Mouse (Mus musculus): ENCODE results near the gene Ap1ar.

Gene Ap1ar

DNA sequence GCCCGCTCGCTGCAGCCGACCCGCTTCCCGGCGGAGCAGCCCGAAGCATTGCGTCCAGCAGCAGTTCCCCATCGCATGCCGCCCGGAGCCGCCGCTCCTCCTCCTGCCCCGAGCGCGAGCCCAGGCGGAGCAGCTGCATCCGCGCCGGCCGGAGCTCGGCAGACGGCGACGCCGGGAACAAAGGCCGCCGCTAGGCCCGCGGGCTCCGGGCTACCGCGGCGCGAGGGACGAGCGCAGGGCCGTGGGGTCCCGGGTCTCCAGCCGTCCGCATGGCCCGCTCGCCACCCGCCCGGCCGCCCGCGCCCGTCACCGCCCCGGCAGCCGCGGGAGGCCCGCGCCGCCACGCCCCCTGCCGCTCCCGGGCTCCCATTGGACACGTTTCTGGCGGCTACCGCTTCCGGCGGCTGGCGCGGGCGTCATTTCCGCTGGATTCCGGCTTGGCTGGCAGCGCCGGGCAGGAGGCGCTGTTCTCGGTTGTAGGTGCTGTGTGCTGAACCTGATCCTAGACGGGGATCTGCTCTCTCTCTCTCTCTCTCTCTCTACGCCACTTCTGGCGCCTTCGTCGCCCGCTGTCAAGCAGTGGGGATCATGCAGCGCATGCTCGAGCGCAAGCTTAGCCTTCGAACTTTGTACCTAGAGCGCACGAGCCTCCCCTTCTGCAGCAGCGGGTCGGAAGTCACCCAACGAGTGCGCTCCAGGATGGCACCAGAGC is at the start of gene Ap1ar:
TSS of gene Ap1ar (minus strand) at position 370 of the 712 bp plus-strand sequence.
- DNase-seq (ENCODE audit: low spot score): peak; percentile 97

DNA sequence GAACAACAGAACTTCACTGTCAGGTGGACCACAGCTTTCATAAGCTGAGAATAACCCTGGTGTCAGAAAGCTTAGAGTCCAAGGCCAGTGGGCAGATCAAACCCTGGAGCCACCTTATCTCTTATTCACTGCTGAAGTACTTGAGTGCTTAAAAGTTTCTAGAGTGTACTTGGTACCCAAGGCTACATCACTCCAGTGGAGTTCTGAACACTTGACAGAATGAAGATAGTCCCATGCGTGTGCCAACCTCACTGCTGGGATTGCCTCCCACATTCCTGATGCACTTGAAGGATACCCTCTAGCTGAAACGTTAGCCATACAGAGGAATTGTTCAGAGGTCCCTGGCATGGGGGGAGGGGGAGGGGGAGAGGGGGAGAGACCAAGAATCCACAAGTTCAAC is 44.4 kb upstream of the Ap1ar start:
- no peak for DNase-seq (ENCODE audit: low spot score)

DNA sequence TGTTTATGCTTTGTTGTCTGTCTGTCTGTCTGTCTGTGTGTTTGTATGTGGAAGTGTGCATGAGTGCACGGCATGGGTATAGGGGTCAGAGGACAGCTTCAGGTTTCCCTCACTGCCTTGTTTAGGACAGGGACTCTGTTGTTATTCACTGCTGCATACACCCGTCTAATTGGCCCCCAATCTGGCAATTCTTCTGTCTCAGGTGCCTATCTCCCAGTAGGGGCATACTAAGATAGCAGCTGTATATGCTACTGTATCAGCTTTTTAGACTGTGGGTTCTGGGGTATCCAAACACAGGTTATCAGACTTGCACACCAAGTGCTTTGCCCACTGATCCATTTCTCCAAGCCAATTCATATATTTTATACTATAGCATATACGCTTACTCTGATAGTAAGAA is 42.6 kb upstream of the Ap1ar start:
- DNase-seq (ENCODE audit: low spot score): no peak

DNA sequence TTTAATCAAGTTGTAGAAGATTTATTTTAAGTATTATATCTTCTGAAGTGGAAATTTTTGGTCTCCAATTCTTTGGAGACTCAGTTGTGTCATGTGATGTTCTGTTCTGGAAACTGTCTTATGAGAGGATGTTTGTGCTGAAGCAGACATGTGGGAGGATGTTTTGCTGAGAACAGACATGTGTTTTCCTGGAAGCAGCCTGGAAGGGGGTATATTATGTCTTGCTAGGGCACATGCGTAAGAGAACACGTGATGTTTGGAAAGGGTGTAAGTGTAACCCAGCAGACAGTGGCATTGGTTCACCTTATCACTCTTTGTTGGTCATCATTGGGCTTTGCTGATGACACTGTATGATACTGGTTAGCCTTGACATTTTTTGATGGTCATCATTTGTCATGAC is 38.2 kb upstream of the Ap1ar start:
- no peak for DNase-seq (ENCODE audit: low spot score)

DNA sequence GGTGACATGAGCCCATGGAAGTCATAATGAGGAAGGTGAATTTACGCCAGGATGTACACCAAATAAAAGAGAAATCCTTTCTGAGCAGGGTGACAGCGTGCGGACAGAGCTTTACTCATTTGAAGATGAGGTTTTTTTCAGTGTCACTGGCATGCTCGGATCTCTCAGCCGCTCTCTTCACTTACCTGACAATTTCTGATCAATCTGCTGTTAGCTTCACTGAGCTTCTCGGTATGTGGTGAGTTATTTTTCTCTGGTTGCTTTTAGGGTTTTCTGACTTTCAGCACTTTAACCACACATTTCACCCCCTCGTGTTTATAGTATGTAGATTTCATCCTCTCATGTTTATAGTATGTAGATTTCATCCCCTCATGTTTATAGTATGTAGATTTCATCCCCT is 37.7 kb upstream of the Ap1ar start:
- no peak for DNase-seq (ENCODE audit: low spot score)

DNA sequence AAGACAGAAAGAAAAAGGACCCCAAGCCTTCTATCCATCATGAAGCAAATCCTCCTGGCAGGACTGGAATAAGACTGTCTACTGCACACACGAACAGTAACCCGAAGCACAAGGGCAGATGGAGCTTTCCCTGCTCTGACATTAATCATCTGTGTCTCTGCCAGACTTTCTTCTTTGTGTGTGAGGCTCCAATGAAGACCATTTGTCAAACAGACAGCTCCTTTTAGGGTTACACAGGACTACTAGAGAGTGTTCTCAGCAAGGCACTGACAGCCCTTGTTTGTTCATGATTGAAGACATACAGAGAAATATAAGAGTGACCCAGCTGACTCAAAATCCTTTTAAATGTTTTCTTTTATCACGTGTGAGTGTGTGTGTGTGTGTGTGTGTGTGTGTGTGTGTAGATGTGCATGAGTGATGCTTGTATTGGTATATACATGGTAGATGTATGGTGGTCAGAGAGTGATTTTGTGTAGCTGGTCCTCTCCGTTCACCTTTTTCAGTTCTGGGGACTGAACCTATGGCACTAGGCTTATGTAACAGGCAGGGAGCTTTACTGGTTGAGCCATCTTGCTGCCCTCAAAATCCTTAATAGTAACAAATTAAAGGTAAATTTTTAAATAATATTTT is 37.0 kb upstream of the Ap1ar start:
- DNase-seq (ENCODE audit: low spot score): no peak

DNA sequence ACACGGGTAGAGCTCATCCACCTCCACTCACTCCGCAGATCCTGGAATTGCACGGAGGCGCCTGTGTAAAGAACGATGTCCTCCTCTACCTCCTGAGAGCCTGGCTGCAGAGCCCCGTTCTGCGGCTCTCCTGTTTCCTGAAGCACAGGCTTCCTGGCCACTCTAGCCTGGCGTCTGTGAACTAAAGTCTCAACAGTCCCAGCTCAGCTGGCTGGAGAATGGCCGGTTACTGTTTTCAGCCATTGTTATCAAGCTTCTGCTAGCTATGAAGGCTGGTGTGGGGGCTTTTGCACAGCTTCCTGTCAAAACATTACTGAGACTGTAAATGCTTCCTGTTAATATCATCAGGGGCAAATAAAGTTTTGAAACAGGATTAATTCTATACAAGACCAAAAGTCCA is 34.3 kb upstream of the Ap1ar start:
- no peak for DNase-seq (ENCODE audit: low spot score)

DNA sequence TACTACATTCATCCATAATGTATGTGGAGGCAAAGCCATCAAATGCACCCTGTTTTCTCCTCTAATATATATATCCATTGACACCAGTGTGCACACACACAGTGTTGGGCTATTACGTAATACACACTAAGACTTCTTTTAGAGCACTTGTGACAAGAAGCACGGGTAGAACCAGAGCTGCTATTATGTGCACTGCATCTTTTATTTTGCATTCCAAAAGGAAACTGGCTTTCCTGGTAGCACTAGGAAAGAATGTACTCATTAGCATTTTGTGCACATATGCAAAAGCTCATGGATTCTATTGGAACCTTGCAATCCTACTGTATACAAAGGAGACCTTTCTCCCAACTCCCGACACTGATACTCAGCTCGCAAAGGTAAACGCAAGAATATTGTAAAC is 31.6 kb upstream of the Ap1ar start:
- DNase-seq (ENCODE audit: low spot score): no peak

DNA sequence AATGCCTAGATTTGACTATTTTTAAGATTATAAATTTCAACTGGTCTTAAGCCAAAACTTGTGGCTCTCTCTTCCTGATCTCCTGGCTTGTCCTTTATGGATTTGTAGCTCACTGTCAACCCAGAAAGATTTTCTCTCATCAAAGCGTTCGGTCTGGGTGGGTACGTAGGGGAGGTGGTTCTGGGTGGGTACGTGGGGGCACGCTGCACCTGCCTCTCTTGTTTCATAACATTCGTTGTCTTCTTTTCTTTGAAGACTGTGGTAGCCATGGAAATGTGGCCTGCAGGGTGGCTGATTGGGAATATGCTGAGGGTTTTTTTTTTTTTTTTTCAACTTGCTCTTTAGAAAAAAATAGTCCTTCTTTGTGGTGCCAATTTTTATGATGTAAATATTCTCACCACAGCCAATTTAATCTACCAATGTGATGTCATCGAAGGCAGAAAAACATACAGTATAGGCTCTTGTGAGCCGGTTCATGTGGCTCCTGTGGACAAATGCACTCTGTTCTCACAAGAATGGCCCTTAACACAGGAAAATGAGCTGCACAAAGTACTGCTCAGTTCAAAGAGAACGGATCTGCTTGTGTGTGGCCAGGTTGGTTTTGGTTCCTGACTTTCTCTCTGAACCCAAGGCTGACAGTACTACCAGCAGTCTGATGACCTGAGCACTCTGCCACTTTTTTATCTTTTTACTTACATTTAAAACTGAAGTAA is 30.9 kb upstream of the Ap1ar start:
- no peak for DNase-seq (ENCODE audit: low spot score)

DNA sequence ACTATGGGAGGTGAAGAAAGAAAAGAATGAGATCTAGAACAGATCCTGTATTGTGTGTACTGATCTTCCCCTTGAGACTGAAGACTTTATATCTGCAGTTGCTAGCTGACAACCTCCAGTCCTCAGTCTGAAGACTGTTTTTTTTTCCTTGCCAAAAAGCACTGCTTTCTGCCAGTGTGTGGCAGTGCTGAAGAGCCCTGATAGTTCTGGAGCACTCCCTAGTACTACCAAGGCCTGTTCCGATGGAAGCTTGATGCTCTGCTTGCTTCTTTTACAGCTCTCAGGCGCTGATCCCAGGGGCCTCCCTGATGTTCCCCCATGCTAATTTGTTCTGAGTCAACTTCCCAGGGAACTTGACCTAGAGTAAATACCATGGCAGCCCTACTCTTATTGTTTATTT is 26.9 kb upstream of the Ap1ar start:
- DNase-seq (ENCODE audit: low spot score): no peak

DNA sequence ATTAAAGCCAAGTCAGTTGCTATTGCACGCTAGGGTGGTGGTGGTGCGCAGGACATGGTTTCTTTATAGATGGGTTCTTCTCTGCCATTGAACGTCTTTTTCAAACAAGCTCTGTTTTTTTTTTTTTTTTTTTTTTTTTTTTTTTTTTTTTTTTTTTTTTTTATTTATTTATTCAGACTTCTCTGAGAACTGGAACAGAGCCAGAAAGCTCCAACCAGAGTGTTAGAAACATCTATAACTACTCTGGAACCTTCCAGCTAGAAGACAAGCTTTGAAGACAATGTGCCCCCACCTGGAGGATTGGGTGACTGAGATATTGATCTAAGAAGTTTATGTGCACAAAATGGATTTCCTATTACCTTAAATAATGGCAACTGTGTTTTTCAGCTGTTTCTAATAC is 26.2 kb upstream of the Ap1ar start:
- DNase-seq (ENCODE audit: low spot score): no peak

DNA sequence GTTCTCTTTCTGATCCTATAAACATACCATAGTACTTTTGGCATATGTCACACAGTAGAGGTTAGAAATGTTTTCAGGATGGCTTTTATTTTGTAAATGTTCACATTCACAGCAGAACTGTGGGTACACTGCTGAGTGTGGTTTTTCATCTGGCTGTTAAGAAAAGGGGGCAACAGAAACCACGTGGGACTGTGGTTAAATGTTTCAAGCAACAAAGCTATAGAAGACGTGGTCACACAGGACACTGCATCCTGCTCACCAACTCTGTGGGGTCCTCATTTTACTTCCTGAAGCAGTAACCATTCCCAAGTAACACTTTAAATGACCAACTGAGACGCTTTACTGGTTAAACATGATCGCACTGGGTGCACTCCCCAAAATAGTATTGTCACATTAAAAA is 25.2 kb upstream of the Ap1ar start:
- no peak for DNase-seq (ENCODE audit: low spot score)

DNA sequence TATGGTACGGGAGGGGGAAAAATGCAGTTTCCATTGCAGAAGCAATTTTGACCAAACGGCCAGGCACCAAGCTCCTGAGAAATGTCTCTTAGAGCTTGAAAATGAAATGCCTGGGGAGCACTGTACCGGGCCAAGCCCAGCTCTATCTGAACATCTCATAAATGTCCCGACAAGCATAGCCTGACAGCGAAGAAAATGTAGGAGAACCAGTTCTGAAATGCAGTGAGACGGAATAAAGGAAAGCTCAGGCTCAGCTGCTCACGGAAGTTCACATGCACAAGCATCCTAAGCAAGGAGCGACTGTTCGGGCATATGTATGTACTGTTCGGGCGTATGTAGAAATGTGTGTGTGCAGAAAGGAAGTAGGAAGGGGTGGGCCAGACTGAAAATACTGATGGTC is 24.0 kb upstream of the Ap1ar start:
- DNase-seq (ENCODE audit: low spot score): no peak

DNA sequence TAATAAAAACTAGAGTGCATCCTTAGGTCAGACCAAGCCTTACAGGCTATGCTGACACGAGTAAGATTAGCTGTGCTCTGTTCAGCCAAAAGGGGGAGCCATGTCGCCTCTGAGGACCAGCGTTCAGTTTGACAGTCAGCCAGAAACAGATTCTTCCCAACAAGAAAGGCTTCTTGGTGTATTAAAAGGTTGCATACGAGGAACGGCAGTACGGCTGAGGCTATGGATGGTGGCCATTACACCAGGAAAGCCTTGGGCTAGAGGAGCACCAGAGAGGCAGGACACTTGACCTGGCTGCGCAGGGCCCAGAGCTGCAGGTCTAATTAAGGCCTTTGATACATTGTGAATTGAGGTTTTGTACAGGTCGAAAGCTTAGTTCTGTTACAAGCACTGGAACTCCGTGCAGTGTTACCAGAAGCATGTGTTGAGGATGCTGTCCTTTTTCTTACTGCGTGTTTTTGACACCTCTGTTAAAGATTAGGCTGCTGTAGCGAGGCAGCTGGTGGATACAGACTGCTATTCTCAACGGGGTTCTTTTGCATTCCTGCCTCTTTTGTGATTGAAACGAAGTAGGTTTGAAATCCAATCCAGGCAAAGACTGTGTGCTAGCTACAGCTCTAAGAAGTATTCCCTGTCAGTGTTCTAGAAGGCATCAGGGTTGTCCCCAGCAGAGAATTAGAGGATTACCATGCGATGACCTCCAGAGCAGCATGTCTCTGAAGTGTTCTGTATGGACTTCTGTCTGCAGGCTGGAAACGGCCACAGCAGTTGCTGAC is 16.3 kb upstream of the Ap1ar start:
- peak; percentile 83 for DNase-seq (ENCODE audit: low spot score)

DNA sequence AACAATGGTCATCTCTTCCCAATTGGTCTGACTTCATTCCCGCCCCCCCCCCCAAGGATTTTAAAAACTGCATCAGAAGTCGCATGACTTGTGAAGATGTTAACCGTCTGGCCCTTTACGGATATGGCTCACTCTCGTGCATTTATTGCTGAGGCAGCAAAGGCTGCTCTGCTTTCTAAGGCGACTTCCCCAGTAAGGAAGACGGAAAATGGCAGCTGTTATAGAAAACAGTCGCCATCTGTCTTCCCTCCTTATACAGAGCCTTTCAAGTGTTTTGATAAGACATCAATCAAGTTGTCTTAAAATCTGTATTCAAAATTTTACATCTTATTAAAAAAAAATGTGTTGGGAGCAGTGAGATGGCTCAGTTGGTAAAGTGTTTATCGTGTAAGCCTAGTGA is 15.4 kb upstream of the Ap1ar start:
- no peak for DNase-seq (ENCODE audit: low spot score)

DNA sequence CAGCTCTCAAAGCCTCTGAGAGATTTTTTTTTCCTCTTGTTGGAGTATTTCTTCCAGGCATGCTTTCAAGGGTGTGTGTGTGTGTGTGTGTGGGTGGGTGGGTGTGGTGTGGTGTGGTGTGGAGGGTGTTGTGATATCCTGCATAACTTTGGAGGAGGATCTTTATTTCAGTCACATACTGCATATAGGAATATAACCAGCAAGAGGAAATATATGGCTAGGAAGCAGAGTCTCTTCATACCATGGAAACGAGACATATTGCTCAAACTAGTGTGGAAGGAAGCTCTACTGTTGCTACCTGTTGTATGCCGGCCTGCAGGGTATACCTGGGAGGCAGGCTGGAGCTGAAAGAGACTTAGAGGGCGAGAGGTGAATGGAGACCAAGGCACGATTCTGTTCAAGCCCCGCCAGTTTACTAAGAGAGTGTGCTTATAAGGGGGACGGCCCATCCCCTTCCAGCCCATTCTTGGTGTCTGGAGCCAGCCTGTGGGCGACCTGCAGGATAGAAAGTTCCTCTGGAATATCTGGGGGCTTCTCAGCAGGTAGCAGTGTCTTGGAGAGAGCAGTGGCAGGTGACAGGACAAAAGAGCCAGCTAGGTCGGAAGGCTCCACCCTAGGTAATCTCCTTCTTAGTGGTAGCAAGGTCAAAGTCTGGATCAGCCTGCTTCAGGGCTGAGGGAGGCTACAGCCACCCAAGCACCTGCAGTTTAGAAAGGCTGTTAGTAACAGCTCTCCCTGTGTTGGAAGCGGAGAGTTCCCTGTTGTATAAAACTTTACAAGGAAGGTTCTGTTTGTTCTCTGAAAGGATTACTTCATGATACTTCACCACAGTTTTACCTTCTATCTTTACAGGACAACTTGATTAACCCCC is 13.7 kb upstream of the Ap1ar start:
- DNase-seq (ENCODE audit: low spot score): no peak

DNA sequence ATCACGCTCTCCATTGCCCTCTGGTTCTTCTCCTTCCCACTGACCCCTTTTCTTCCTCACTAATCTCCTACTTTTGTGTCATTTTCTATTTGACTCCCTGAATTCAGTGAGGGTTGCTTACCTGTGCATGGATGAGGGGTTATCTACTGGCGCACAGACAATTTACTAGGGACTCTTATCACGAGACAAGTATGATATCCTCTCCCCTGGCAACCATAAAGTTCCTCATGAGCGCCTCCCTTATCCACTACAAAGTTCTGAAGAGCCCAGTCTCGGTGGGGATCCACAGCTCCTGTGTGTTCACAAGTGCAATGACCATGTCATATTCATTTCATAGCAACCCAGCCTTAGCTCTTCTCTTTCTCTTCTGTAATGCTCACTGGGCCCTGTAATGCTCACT is 12.6 kb upstream of the Ap1ar start:
- no peak for DNase-seq (ENCODE audit: low spot score)

DNA sequence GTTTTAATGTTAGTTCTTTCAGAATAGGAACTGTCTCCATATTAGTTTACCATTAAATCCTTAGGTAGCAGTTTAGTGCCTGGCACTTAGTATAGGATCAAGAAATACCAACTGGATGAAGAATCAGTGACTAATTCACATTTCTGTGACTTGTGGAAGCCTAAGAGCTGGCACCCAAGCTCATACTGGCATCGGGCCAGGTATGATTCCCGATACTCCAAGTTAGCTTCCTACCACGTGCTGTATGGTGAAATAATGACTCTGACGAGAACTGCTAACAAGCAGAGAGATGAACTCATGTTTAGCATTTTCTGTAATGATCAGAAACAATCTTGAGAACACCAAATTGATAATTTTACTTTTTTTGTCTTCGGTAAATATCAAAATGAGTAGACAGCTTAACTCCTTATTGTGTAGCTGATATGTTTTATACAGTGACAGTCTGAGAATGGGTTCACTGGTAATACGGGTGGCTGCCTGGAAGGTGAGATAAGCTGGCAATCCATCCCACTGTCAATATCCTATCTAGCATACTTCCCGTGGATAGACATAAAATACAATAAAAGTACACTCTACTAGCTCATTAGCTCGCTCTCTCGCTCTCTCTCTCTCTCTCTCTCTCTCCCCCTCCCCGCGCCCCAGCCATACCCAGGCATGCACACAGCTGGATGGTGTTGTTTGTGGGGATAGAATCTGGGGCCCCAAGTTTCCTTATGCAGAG is 10.9 kb upstream of the Ap1ar start:
- DNase-seq (ENCODE audit: low spot score): no peak

DNA sequence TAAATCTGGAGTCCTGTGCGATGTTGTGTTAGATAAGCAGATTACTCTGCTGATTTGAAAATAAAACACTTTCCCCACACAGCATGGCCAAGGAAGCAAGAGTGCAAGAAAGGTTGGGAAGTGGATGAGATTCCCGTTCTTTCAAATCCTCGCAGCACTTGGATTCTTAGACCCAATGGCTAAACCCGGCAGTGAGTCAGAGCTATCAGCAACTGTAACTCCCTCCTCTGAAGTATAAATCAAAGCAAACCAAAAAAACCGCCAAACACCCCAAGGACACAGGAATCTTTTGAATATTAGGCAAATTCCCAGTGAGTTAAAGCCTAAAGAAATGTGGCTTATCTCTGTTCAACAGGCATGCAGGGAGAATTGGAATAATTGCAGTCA is 6.6 kb upstream of the Ap1ar start:
- no peak for DNase-seq (ENCODE audit: low spot score)

DNA sequence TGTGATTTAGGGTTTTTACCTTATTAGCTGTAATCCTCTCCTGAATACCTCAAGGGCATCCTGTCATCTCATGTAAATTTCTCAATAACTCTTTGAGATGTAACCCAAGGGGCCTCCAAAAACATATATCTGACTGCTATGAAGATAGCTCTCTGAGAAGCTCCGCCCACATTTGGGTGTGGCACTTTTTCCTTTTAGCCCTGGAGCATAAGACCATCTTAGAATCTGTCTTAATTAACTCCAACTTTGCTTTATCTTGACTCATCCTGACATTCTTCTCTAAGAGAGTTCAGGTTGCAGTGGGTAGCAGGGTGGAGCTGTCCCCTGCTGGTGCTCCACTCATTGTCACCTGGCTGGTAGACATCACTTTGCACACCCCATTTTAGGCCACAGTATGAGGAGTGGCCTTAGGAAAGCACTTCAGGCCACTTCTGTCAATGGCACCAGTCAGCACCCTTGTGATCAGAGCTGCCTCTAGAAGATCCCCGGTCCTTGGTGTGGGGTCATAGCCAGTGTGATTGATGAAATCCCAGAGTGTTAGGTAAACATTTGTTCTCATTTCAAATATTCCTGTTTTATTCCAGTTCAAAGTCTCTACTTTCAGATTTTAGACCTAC is 6.1 kb upstream of the Ap1ar start:
- DNase-seq (ENCODE audit: low spot score): no peak

DNA sequence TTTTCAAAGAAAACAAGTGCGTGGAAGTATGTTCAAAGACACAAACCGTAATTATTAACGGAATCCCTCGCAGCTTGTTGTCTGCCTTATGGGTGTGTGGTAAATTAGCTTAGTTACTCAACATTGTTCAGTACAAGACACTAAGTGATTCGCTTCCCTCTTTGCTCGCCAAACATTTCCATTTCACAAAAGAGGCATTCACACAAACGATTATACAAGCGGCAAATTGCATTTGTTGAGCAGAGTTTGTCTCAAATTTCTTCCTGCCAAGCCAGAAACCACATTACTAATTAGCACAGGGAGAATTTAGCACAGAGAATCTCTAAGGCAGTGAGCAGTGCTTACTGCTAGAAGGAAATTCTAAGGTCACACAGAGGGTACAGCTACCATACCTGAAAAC is 4.6 kb upstream of the Ap1ar start:
- no peak for DNase-seq (ENCODE audit: low spot score)

Measured in retina, embryonic 14.5 days (tissue).